Mouse (Mus musculus): ENCODE measurements around the gene Ano1.

Ano1 gene

GRCm38 (mm10) chr7:144647547-144647946 lies 104.2 kb downstream of the Ano1 start:
- no peak for DNase-seq (ENCODE audit: extremely low read depth, low read depth, low spot score)

DNA sequence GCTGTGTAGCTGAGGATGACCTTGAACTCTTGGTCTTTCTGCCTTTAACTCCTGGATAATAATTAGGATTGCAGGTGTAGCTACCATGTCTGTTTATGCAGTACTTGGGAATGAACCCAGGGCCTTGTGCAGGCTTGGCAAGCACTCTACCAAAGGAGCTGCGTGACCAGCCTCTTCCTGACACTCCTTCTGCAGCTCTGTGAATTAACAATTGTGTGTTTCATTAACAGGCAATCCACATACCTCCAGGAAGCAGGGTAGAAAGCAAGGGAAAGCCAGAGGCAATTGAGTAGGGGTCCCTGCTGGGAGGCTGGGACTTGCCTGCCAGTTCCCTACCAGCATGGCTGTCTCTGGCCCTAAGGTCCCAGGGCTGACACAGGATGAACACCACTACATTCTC lies 111.0 kb downstream of the Ano1 start:
- no peak for DNase-seq (ENCODE audit: extremely low read depth, low read depth, low spot score)

DNA sequence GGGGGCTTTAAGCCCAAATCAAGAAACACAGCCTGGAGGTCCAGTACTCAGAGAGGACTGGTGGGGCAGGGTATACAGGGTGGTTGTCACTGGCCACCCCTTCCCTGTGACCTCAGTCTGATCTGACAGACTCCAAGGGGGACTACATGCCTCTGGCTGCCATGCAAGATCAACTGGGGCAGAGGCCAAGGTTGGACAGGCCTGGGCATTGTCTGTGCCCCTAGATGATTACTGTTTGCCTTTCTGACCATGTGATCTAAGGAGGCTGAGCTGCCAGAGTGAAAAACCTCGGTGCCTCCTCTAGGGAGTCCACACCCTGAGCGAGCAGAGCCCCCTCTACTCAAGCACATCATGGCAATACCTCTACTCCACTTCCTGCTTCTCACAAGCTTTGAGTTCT lies 115.8 kb downstream of the Ano1 start:
- DNase-seq (ENCODE audit: extremely low read depth, low read depth, low spot score): no peak

DNA sequence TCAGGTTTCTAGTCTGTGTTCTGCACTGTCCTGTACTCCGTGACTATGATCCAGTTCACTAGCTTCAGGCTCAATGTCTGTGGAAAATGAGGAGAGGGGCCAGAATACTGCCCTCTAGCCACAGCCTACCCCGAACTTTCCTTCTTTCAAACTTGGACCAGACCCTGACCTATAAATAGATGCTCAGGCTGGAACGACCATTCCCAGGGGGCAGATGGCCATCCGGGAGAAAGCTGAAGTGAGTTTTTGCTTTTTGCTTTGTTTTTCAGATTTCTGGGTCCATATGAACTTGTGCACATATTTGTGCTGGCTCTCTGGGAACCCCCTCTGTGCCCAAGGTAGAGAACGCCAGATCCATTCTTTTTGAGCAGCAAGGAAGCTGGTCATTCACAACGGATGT lies 116.9 kb downstream of the Ano1 start:
- DNase-seq (ENCODE audit: extremely low read depth, low read depth, low spot score): no peak

GRCm38 (mm10) chr7:144634450-144634849 lies 117.3 kb downstream of the Ano1 start:
- DNase-seq (ENCODE audit: extremely low read depth, low read depth, low spot score): no peak

DNA sequence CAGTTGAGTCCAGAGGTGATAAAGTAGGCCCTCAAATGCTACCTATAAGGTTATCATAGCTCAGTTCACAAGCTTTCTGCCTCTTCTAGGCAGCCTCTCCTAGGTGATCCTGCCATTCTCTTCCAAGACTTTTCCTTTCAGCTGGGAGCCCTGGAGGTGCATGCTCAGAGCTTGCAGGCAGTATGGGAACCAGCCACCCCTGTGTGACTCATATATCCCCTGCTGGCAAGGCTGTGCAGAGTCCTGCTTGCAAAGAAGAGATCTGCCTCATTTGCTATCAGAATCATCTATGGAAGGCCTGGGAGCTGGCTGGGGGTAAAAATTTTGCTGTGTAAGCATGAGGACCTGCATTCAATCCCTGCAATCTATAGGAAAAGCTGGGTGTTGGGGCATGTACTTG lies 119.5 kb downstream of the Ano1 start:
- DNase-seq (ENCODE audit: extremely low read depth, low read depth, low spot score): no peak

- DNase-seq (ENCODE audit: extremely low read depth, low read depth, low spot score): no peak
Observed at GRCm38 (mm10) chr7:144630622-144631021, 121.2 kb downstream of the Ano1 start.

- no peak for DNase-seq (ENCODE audit: extremely low read depth, low read depth, low spot score)
Observed at GRCm38 (mm10) chr7:144628334-144628915, 123.3 kb downstream of the Ano1 start.

DNA sequence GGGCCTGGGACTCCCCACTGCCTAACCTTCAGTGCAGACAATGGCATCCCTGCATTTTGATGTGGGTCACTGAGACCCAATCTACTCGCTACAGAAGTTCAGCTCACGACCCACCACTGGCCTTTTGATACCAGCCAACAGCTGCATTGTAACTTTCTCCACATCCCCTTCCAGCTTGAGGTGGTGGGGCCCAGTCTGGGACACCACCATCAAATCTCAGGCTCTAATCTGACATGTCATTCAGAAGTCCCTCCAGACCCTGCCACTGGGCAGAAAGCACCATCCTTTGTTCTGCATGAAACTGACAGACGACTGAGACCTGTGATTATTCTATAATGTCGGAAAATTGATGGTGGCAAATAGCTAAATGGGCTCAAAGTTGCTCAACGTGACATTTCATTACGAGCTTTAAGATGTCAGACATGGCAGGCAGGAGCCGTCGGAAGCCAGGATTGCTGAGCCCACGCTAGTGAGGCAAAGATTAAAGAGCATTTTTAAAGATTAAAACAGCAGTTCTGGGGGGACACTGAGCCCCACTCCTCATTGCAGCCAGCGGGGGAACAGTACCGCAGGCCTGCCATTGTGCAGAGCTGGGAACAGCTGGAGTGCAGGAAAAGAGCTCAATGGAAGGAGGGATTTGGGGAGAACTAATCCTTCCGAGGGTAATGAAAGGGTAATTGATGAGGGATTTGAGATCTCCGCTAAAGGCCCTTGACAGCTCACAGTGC lies 124.0 kb downstream of the Ano1 start:
- DNase-seq (ENCODE audit: extremely low read depth, low read depth, low spot score): no peak

- DNase-seq (ENCODE audit: extremely low read depth, low read depth, low spot score): no peak
Observed at GRCm38 (mm10) chr7:144626042-144626441, 125.7 kb downstream of the Ano1 start.

DNA sequence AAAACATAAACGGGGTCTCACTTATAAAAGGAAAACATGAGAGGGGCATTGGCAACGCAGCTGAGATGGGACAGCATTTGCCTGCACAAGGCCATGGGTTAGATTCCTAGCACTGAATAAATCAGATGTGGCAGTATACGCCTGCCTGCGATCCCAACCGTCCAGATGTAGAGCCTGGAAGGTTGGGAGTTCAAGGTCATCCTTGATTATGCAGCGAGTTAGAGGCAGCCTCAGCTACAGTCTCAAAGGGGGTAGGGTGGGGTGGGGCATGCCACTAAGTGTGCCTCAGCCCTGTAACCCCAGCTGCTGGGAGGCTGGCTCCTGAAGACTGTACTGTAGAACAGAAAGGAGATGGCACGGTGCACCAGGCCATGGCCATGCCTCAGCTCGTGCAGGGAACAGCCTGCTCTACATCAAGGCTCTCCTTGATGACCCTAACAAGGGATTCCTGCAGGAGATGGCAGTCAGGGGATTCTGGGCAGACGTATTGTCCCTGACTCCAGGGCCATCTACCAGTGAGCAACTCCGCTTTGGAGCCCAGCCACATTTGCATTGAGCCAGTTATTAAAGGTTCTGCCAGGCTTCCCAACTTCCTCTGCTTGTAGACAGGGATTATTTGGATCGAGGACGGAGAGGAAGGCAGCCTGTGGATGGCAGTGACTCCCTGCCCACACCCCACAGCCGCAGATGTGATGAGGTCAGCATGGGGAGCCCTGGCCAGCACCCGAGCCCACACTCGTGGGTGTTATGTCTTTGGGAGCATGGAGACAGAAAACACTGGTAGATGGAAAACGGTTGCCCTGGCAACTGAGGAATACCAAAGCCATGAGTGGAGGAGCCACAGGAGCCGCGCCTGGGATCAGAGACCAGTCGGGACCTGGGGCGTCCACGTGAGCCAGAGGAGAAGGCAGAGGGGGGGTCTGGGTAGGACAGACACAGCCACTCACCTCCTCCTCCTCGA lies 130.8 kb downstream of the Ano1 start:
- no peak for DNase-seq (ENCODE audit: extremely low read depth, low read depth, low spot score)

- no peak for DNase-seq (ENCODE audit: extremely low read depth, low read depth, low spot score)
Observed at GRCm38 (mm10) chr7:144620315-144620714, 131.5 kb downstream of the Ano1 start.

DNA sequence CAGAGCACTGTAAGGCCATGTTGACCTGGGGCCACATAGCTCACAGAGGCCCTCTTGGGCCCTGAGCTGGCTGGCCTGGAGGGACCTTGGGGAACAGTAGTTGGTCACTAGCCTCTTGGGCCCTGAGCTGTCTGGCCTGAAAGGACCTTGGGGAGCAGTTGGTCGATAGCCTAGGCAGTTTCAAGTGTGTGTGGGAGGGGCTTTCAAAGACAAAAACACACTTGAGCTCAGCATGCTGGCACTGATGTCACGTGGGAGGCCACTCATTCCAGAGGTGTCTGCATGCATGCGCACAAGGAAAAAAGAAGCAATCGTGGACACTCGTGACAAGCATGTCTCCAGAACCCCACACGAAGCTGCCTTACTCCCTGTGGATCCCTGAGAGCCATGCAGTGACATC lies 136.4 kb downstream of the Ano1 start:
- DNase-seq (ENCODE audit: extremely low read depth, low read depth, low spot score): no peak

DNA sequence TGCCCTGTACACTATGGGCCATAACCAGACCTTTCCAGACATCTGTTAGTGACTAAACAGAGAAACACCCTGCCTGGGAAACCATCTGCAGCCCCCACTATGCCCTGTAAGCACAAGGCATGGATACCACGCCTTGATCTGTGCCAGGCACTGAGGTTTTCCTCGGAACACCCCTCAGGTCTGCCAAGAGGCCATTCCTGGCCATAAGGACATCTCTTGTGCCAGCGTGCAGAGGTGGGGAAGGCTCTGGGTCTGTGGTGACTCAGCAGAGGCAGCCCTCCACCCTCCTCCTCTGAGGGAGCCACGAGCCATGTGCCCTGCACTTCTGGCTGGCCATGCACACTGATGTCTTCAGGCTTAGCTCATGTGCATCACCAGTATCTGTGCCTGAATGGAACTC lies 138.9 kb downstream of the Ano1 start:
- no peak for DNase-seq (ENCODE audit: extremely low read depth, low read depth, low spot score)

GRCm38 (mm10) chr7:144612351-144612750 lies 139.4 kb downstream of the Ano1 start:
- no peak for DNase-seq (ENCODE audit: extremely low read depth, low read depth, low spot score)

DNA sequence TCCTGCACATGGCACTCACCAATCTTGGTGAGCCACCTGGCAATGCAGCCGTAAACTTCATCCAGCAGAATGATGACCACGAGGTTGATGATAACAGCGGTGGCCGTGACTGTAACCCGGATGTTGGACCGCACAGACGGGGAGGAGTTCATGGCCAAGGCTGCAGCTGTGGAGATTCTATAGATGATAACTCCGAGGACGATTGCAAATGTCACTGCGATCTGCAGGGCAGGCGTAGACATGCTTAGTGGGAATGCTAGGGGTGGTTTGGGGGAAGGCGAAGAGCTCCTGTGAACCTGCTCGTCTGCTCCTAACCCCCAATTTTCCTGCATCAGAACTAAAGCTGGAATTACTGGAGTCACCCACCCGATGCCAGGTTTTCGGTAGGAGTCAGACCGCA lies 140.2 kb downstream of the Ano1 start:
- no peak for DNase-seq (ENCODE audit: extremely low read depth, low read depth, low spot score)

DNA sequence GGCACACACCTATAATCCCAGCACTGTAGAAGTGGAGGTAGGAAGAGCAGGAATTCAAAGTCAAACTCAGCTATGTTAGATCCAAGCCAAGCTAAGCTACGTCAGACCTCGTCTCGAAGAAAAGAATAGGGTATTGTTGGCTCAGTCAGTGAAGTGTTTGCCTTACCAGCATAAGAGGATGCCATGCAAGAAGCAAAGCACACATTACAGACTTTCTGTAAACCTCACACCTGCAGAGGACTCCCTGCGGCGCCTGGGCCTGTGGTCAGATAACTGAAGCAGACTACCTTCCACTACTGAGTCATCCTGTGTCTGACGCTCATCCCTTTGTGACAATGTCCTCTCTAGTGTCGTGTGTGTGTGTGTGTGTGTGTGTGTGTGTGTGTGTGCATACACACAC lies 142.2 kb downstream of the Ano1 start:
- DNase-seq (ENCODE audit: extremely low read depth, low read depth, low spot score): no peak

DNA sequence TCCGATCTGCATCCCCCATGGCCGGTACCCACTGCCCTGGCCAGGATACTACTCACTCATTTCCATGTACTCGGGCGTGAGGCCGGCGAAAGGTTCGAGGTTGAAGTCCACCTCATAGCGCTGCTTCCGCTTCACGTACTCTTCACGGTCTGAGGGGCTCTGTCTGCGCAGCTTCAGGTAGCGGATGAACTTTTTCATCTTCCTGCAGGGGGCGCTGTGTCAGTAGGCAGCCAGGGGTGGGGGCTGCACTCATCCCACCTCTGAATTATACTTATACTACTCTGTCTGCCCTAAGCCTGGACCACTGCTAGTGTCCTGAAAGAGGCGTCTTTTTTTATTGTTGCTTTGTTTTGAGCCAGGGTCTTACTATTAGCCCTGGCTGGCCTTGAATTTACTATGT lies 143.9 kb downstream of the Ano1 start:
- no peak for DNase-seq (ENCODE audit: extremely low read depth, low read depth, low spot score)

GRCm38 (mm10) chr7:144604735-144605134 lies 147.0 kb downstream of the Ano1 start:
- DNase-seq (ENCODE audit: extremely low read depth, low read depth, low spot score): no peak

- DNase-seq (ENCODE audit: extremely low read depth, low read depth, low spot score): no peak
Observed at GRCm38 (mm10) chr7:144604291-144604690, 147.5 kb downstream of the Ano1 start.

DNA sequence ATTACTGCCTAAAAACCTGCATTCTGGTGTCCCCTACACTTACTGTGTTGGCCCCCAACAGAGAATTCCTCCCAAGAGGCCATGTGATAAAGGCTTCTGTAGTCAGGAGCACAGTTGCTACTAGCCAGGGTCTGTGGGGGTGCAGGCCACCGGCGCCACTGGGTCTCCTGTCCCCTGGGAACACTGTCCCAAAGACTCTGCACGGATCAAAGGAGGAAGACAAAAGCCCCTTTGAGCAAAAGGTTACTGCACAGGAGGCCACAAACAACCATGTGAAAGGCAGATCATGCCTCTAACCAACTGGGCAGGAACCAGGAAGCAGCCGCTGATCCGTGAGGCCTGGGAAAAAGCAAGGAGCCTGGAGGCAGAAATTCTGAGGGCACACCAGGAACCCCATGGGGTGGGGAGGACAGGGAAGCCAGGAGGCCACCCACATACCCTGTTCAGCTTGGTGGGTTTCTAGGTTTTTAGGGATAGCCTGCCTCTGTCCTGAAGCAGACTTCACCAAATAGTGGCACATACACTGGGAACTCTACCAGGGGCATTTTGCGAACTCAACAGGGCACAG lies 151.4 kb downstream of the Ano1 start:
- DNase-seq (ENCODE audit: extremely low read depth, low read depth, low spot score): no peak

DNA sequence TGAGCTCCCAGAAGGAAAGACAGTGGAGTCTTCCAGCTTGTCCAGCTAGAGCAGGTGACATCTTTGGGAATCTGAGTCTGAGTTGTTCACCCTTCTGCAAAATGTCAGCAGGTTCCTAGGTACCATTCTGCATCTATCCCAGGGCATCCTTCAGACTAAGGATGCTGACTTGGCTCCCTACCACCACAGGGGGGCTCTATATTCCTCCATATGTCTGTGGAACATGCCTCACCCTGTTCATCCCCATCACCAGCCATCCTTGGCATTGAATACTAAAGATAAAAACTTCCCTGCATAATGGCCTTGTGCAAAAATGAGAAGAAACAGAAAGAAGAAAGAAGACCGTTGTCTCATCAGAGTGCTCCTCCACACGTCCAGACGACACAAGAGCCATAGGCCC lies 162.3 kb downstream of the Ano1 start:
- no peak for DNase-seq (ENCODE audit: extremely low read depth, low read depth, low spot score)

All from fat pad, adult 2 months (tissue).